Mouse (Mus musculus): ENCODE results near the gene Xrra1. TPM values are rescaled to one million over a fixed set of nuclear protein-coding genes. Genes with fewer than 3 reads are reported as not detected.

The Xrra1 gene
- polyA plus RNA-seq, 1 experiment from 2014 or later = 0.31 TPM

DNA sequence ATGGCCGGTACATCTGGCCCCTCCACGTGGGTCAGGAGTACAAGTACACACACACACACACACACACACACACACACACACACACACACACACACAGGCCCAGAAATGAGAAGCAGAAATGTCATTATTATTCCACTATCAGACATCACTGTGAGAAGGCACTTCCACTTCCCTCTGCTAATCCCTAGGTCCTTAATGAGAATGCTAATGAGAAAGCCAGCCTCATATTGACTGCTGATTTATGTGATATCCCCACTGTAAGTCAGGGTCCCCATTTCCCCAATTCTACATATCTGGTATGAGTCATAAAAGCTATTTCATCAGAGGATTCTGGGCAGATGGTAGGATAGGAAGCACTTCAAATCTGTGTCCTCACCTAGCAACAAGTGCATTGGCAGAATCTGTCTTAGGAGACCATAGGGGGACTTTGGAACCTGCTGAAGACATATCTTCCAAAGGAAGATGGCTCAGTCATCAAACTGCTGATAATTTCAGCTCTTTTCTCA is 28.4 kb downstream of the Xrra1 start:
- Histone ChIP-seq H3K27me3 (ENCODE audit: control insufficient read depth, insufficient read depth, low read length) (no peaks in the 10 kb centered on the region), H3K9ac (ENCODE audit: low read length) (no peak overlapping the region), H3K36me3 (ENCODE audit: control insufficient read depth, insufficient read depth, low read length) (no peaks in the 10 kb centered on the region), H3K27ac (ENCODE audit: low read length) (no peak overlapping the region), H3K4me2 (ENCODE audit: low read depth, low read length) (no peak overlapping the region), H3K9me3 (replicated peaks; ENCODE audit: control insufficient read depth, low read length) (no peaks in the 10 kb centered on the region), H3K4me1 (ENCODE audit: control insufficient read depth, insufficient read depth, low read length) (no peaks in the 10 kb centered on the region), H3K4me3 (replicated peaks; ENCODE audit: low read length) (no peak overlapping the region)
- 61% methylated on average over 2 of the region's 2 CpGs for WGBS
- no peak for ATAC-seq (ENCODE audit: insufficient read depth, low FRiP score)

- H3K27me3 ChIP-seq (ENCODE audit: control insufficient read depth, insufficient read depth, low read length) = no peaks in the 10 kb centered on the region
- no peak overlapping the region for H3K4me3 ChIP-seq (replicated peaks; ENCODE audit: low read length)
- H3K9ac ChIP-seq (ENCODE audit: low read length) = no peak overlapping the region
- no peaks in the 10 kb centered on the region for H3K36me3 ChIP-seq (ENCODE audit: control insufficient read depth, insufficient read depth, low read length)
- H3K4me2 ChIP-seq (ENCODE audit: low read depth, low read length) = no peak overlapping the region
- no peak overlapping the region for H3K27ac ChIP-seq (ENCODE audit: low read length)
- no peaks in the 10 kb centered on the region for H3K4me1 ChIP-seq (ENCODE audit: control insufficient read depth, insufficient read depth, low read length)
- no peak for ATAC-seq (ENCODE audit: insufficient read depth, low FRiP score)
- H3K9me3 ChIP-seq (replicated peaks; ENCODE audit: control insufficient read depth, low read length) = no peaks in the 10 kb centered on the region
Measured at GRCm38 (mm10) chr7:99887743-99888142, 28.8 kb downstream of the Xrra1 start.

DNA sequence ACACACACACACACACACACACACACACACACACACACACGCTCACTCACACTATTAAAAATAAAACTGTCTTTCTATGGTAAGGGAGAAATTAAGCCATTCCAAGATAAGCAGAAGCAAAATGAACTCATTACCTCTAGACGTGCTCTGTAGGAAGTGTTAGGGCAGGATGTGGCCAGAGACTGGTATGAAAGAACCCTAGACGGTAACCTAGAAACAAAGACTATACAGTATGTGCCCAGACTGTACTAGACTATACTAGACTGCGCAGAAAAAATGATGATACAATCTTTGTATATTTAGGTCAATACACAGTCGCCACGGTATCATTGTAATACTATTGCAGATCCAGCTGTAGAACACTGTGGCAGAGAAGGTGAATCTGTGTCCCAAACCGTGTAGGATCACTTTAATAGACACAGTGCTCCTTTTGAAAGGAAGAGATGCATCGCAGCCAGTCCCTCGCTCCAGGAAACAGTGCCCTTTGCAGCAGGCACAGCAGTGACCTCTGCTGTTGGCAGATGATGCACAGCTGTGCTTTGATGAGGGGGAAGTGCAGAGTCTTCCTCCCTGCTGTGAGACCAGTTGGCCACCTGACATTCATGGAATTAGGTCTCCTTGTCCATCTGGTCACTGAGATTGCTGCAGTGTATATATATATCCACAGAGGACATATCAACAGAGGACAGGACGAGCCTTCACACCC is 30.4 kb downstream of the Xrra1 start:
- Histone ChIP-seq H3K36me3 (ENCODE audit: control insufficient read depth, insufficient read depth, low read length) (no peaks in the 10 kb centered on the region), H3K9me3 (replicated peaks; ENCODE audit: control insufficient read depth, low read length) (no peaks in the 10 kb centered on the region), H3K27ac (ENCODE audit: low read length) (no peak overlapping the region), H3K4me2 (ENCODE audit: low read depth, low read length) (no peak overlapping the region), H3K4me1 (ENCODE audit: control insufficient read depth, insufficient read depth, low read length) (no peaks in the 10 kb centered on the region), H3K27me3 (ENCODE audit: control insufficient read depth, insufficient read depth, low read length) (no peaks in the 10 kb centered on the region), H3K4me3 (replicated peaks; ENCODE audit: low read length) (no peak overlapping the region), H3K9ac (ENCODE audit: low read length) (no peak overlapping the region)
- no peak for ATAC-seq (ENCODE audit: insufficient read depth, low FRiP score)
- WGBS = 42% methylated on average over 10 of the region's 10 CpGs

GRCm38 (mm10) chr7:99890168-99890755 is 31.3 kb downstream of the Xrra1 start:
- H3K4me2 ChIP-seq (ENCODE audit: low read depth, low read length) = no peak overlapping the region
- no peaks in the 10 kb centered on the region for H3K9me3 ChIP-seq (replicated peaks; ENCODE audit: control insufficient read depth, low read length)
- H3K9ac ChIP-seq (ENCODE audit: low read length) = no peak overlapping the region
- H3K27me3 ChIP-seq (ENCODE audit: control insufficient read depth, insufficient read depth, low read length) = no peaks in the 10 kb centered on the region
- 64% methylated on average over 3 of the region's 3 CpGs for WGBS
- ATAC-seq (ENCODE audit: insufficient read depth, low FRiP score) = no peak
- H3K27ac ChIP-seq (ENCODE audit: low read length) = no peak overlapping the region
- no peaks in the 10 kb centered on the region for H3K4me1 ChIP-seq (ENCODE audit: control insufficient read depth, insufficient read depth, low read length)
- no peak overlapping the region for H3K4me3 ChIP-seq (replicated peaks; ENCODE audit: low read length)
- H3K36me3 ChIP-seq (ENCODE audit: control insufficient read depth, insufficient read depth, low read length) = no peaks in the 10 kb centered on the region

GRCm38 (mm10) chr7:99891471-99891870 is 32.6 kb downstream of the Xrra1 start:
- no peak overlapping the region for H3K9ac ChIP-seq (ENCODE audit: low read length)
- no peak overlapping the region for H3K27ac ChIP-seq (ENCODE audit: low read length)
- WGBS = 56% methylated on average over 3 of the region's 3 CpGs
- no peak overlapping the region for H3K4me2 ChIP-seq (ENCODE audit: low read depth, low read length)
- no peaks in the 10 kb centered on the region for H3K27me3 ChIP-seq (ENCODE audit: control insufficient read depth, insufficient read depth, low read length)
- no peaks in the 10 kb centered on the region for H3K4me1 ChIP-seq (ENCODE audit: control insufficient read depth, insufficient read depth, low read length)
- no peaks in the 10 kb centered on the region for H3K36me3 ChIP-seq (ENCODE audit: control insufficient read depth, insufficient read depth, low read length)
- H3K4me3 ChIP-seq (replicated peaks; ENCODE audit: low read length) = no peak overlapping the region
- ATAC-seq (ENCODE audit: insufficient read depth, low FRiP score) = no peak
- no peaks in the 10 kb centered on the region for H3K9me3 ChIP-seq (replicated peaks; ENCODE audit: control insufficient read depth, low read length)

- no peaks in the 10 kb centered on the region for H3K9me3 ChIP-seq (replicated peaks; ENCODE audit: control insufficient read depth, low read length)
Measured at GRCm38 (mm10) chr7:99892351-99892750, 33.4 kb downstream of the Xrra1 start.

GRCm38 (mm10) chr7:99893967-99894366 is 35.1 kb downstream of the Xrra1 start:
- H3K9me3 ChIP-seq (replicated peaks; ENCODE audit: control insufficient read depth, low read length) = no peaks in the 10 kb centered on the region
- 74% methylated on average over 3 of the region's 3 CpGs for WGBS
- no peak overlapping the region for H3K27ac ChIP-seq (ENCODE audit: low read length)
- no peaks in the 10 kb centered on the region for H3K36me3 ChIP-seq (ENCODE audit: control insufficient read depth, insufficient read depth, low read length)
- H3K4me3 ChIP-seq (replicated peaks; ENCODE audit: low read length) = no peak overlapping the region
- no peaks in the 10 kb centered on the region for H3K27me3 ChIP-seq (ENCODE audit: control insufficient read depth, insufficient read depth, low read length)
- H3K4me2 ChIP-seq (ENCODE audit: low read depth, low read length) = no peak overlapping the region
- no peak for ATAC-seq (ENCODE audit: insufficient read depth, low FRiP score)
- no peaks in the 10 kb centered on the region for H3K4me1 ChIP-seq (ENCODE audit: control insufficient read depth, insufficient read depth, low read length)
- H3K9ac ChIP-seq (ENCODE audit: low read length) = no peak overlapping the region

More at GRCm38 (mm10) chr7:99892351-99892750, 33.4 kb downstream of the Xrra1 start:
- H3K4me2 ChIP-seq (ENCODE audit: low read depth, low read length) = no peak overlapping the region
- no peaks in the 10 kb centered on the region for H3K4me1 ChIP-seq (ENCODE audit: control insufficient read depth, insufficient read depth, low read length)
- no peaks in the 10 kb centered on the region for H3K36me3 ChIP-seq (ENCODE audit: control insufficient read depth, insufficient read depth, low read length)
- 74% methylated on average over 2 of the region's 2 CpGs for WGBS
- ATAC-seq (ENCODE audit: insufficient read depth, low FRiP score) = no peak
- no peak overlapping the region for H3K27ac ChIP-seq (ENCODE audit: low read length)
- no peak overlapping the region for H3K4me3 ChIP-seq (replicated peaks; ENCODE audit: low read length)
- H3K9ac ChIP-seq (ENCODE audit: low read length) = no peak overlapping the region
- H3K27me3 ChIP-seq (ENCODE audit: control insufficient read depth, insufficient read depth, low read length) = no peaks in the 10 kb centered on the region

- no peak for ATAC-seq (ENCODE audit: insufficient read depth, low FRiP score)
- no peak overlapping the region for H3K27ac ChIP-seq (ENCODE audit: low read length)
- no peak overlapping the region for H3K9ac ChIP-seq (ENCODE audit: low read length)
- 80% methylated on average over 6 of the region's 6 CpGs for WGBS
- H3K4me1 ChIP-seq (ENCODE audit: control insufficient read depth, insufficient read depth, low read length) = no peaks in the 10 kb centered on the region
- no peaks in the 10 kb centered on the region for H3K27me3 ChIP-seq (ENCODE audit: control insufficient read depth, insufficient read depth, low read length)
- H3K36me3 ChIP-seq (ENCODE audit: control insufficient read depth, insufficient read depth, low read length) = no peaks in the 10 kb centered on the region
- no peaks in the 10 kb centered on the region for H3K9me3 ChIP-seq (replicated peaks; ENCODE audit: control insufficient read depth, low read length)
- H3K4me2 ChIP-seq (ENCODE audit: low read depth, low read length) = no peak overlapping the region
- H3K4me3 ChIP-seq (replicated peaks; ENCODE audit: low read length) = no peak overlapping the region
Measured at GRCm38 (mm10) chr7:99894478-99894877, 35.6 kb downstream of the Xrra1 start.

DNA sequence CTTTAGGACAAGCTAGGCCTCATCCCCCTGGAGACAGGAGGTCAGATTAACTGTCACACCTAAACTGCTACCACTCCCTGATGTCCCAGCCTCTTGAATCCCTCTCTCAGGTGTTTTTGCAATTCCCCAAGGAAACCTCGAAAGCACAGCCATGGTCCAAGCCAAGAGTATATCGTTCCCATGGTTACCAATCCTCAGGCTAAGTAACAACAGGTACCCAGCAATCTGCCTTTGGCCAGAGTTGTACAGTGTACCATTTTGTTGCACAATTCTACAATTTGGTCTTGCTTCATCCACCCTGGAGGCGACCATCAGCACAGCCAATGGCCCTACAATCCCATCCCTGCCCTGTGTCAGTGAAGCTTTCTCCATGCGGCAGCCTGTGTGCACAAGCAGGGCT is 38.0 kb downstream of the Xrra1 start:
- no peak overlapping the region for H3K4me2 ChIP-seq (ENCODE audit: low read depth, low read length)
- no peaks in the 10 kb centered on the region for H3K27me3 ChIP-seq (ENCODE audit: control insufficient read depth, insufficient read depth, low read length)
- WGBS = 82% methylated on average over 4 of the region's 4 CpGs
- H3K36me3 ChIP-seq (ENCODE audit: control insufficient read depth, insufficient read depth, low read length) = no peaks in the 10 kb centered on the region
- no peaks in the 10 kb centered on the region for H3K4me1 ChIP-seq (ENCODE audit: control insufficient read depth, insufficient read depth, low read length)
- no peak for ATAC-seq (ENCODE audit: insufficient read depth, low FRiP score)
- H3K9me3 ChIP-seq (replicated peaks; ENCODE audit: control insufficient read depth, low read length) = no peaks in the 10 kb centered on the region
- no peak overlapping the region for H3K9ac ChIP-seq (ENCODE audit: low read length)
- H3K27ac ChIP-seq (ENCODE audit: low read length) = no peak overlapping the region
- no peak overlapping the region for H3K4me3 ChIP-seq (replicated peaks; ENCODE audit: low read length)
